Mouse (Mus musculus) inflammation-experienced regulatory T-cells, adult 6 months (primary cell): Measurements from ENCODE around the gene Pip4p1. TPM values are rescaled to one million over a fixed set of nuclear protein-coding genes. Genes with fewer than 3 reads are reported as not detected.
"Not testable (repeated sequence)": the region's sequence is repeated elsewhere in the genome, so short reads cannot be mapped to it uniquely, and the experiment has no call there.

Source experiments
- ATAC-seq: one replicate; pipeline ENCODE4 v1.8.0; 2017
- polyA plus RNA-seq, 3 experiments: library from polyadenylated mRNA; unstranded; fragments of 100-300 nt; shearing (Covaris generic); gene quantifications; one replicate each; pipeline ENCODE4 v1.2.1; 2017

Gene Pip4p1
- 1 to 10 TPM; 4.4 to 6.6 (median 4.8) TPM for polyA plus RNA-seq

DNA sequence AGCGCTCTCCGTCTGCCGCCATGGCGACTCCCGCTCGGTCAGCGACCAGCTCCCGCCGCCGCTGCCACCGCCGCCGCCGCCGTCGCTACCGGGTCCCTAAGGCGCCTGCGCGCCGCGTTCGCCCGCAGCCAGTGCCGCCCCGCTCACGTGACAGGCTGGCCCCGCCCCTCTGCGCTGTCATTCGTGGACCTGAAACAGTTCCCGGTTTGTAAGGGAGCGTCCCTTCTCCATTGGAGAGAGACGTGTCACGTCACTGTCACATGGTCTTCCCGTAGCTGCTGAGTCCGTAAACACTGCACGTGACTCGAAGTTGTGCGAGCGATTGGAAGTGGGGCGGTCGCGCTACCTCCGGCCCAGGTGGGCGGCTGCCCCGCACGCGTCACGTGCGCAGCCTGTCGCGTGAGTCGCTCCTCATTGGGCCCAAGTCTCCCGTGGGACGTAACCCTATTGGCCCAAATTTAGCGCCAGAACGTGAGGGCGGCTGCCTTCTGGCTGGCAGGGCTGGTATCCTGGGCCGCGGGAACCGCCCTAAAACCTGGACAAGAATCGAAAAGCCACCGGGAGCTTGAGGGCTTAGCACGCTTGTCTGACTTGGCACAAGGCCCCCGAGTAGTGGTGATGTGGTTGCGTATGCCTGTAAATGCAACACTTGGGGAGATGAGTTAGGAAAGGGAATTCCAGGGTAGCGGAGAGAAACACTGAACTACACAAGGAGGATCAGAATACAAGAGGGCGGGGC, at the start of gene Pip4p1, which contains the start of gene Pnp:
Pip4p1 (minus strand) TSS at position 103 of the 739 bp plus-strand sequence.
Pnp (plus strand) TSS at position 329 of the 739 bp plus-strand sequence.
- peak; percentile 95 for ATAC-seq

DNA sequence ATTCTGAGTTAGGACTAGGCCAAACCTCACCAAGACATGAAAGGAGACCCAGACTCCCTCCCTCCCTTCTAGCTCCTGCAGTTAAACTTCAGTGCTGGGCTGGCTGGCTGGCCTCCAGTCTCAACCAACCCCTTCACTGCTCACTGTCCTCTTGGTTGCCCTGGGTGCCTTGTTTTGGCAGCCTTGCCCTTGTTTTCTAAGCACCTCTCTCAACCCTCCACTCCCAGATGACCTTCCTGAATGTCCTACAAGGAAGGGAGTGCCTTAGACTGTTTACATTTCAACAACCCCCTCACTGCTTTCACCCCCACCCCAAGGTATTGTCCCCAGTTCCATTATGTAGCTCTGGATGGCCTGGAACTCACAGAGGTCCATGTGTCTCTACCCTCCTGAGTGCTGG, 49.0 kb upstream of the Pip4p1 start:
- ATAC-seq = no peak

DNA sequence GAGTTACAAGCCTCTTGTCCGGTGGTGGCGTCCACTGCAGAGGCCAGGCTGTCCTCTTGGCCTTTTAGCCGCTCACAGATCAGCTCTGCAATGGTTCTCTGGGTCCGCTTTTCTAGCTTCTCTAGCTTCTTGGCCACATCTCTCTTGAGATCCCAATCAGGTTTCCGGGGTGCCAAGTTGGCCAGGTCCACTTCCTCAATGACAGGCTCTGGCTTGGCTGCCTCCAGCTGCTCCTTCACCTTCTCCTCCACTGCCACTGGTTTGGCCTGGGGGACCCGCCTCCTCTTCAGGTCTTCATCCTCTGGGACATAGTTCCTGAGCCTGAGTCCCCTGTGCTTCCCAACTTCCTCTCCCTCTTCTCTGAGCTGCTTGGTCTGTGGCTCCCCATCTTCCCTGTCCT, 47.8 kb upstream of the Pip4p1 start:
- ATAC-seq = not testable (repeated sequence)

DNA sequence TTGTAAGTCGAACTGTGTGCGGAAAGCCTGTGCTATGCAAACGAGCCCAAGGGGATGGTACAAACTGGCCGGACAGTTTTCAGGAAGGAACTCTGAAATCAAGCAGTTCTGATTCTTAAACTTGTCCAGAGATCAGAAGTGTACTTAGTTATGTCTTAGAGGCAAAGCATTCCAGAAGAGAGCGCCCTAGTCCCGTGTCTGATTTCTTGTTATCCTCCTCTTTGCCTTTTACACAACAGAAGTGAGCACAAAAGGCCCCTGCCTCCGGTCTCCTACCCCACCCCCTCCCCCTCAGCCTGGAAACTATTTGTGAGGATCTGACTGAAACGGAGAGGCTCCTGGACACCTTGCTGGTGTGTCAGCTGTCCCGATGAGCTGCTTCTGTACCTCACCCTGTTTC, 46.0 kb upstream of the Pip4p1 start:
- no peak for ATAC-seq

DNA sequence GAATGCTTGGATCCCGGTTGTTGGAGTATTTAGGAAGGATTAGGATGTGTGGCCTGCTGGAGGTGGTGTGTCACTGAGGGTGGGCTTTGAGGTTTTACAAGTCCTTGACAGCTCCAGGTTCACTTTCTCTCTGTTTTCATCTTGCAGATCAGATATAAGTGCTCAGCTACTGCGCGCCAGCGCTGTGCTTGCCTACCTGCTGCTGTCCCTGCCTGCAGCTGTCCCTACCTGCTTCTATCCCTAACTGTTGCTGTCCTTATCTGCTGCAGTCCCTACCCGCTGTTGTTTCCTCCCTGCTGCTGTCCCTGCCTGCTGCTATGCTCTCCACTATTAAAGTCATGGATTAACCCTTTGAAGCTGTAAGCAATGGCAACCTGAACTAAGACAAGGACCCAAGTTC, 44.3 kb upstream of the Pip4p1 start:
- no peak for ATAC-seq

DNA sequence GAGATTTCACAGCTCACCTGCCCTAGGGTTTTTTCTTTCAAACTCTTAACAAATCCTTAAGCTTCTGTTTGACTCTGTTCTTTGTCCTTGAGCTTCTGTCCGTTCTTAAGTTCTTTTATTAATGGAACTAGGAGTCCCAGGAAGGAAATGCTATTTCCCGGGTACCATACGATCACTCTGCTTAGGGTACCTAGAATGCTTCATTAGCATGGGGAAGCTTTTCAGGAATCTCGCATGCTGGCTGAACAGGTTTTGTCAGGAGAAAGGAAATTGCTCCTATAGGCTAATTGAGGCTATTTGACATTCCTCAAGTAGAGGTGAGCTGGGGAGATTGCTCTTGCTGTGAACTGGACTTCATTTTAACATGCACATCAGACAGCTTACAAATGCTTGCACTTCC, 43.0 kb upstream of the Pip4p1 start:
- ATAC-seq = no peak

DNA sequence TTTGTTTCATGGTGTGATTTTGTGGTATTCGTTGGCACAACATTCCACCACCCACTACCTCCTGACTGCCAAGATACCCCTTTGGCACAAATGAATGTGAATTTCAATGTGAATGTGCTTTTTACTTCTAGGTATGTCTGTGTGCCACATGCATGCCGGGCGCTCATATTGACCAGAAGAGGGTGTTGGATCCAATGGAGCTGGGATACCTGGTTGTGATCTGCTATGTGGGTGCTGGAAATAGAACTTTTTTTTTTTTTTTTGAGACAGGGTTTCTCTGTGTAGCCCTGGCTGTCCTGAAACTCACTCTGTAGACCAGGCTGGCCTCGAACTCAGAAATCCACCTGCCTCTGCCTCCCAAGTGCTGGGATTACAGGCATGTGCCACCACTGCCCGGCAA, 42.4 kb upstream of the Pip4p1 start:
- not testable (repeated sequence) for ATAC-seq

DNA sequence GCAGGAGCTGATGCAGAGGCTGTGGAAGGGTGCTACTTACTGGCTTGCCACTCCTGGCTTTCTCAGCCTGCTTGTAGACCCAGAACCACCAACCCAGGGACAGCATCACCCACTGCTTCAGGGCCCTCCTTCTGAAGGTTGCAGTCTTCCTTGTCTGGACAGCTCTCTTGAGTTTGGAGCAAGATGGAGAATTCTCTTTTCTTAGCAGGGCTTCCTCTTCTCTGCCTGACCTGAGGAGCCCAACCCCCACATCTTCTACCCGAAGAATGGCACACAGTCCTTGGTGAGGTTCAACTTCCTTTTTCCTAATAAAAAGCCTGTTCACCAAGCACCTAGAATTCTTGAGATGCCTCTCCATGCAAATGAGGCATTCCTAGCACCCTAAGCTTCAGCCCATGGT, 40.2 kb upstream of the Pip4p1 start:
- ATAC-seq = no peak

DNA sequence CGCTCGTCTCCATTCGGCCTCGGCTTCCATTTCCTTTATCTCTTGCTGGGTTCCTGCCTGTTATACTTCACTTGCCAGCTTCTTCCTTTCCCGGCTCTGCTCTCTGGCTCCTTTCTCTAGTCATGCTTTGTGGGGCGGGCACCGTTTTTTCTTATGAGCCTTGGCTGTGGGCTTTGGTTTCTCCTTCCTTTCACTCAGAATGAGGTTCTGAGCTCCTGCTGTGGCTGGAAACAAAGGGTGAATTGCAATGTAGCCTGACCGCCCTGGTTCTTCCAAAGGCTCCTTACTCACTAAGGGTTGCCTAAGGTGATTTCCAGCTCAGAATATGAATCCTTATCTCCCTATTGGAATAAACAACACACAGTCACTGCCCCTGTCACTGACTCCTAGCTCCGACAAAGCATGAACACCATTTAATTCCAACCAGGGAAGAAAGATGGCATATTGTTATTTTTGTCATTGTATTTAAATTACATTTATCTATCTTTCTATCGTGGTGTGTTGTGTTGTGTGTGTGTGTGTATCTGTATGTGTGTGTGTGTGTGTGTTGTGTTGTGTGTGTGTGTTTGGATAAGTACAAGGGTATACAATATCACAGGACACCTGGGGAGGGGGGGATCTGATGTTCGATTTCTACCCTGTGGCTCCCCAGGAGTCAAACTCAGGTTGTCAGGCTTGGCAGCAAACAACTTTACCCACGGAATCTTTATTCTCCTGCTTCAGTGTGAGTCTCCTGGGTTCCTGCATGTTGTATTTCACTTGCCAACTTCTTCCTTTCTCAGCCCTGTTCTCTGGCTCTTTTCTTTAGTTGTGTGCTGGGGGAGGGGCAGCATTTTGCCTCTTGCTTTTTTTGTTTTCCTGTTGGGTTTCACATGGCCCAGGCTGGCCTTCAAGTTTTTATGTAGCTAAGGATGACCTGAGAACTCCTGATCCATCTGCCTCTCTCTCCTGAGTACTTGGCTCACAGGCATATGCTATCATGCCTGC, 39.2 kb upstream of the Pip4p1 start:
- ATAC-seq = no peak

DNA sequence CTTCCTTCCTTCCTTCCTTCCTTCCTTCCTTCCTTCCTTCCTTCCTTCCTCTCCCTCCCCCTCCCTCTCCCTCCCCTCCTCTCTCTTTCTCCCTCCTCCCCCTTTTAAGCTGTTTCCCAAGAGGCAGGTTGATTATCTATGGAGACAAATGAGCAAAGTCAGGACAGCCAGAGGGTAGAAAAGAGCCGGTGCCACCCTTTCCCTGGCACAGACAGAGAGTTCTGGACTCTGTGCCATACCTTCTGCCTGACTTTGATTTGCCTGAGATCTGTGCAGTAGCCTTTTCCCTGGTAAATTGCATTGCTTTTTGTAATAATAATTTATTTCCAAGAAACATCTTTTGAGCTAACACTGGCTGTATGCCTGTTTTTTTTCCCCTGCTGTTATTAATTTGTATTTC, 38.4 kb upstream of the Pip4p1 start:
- ATAC-seq = no peak

DNA sequence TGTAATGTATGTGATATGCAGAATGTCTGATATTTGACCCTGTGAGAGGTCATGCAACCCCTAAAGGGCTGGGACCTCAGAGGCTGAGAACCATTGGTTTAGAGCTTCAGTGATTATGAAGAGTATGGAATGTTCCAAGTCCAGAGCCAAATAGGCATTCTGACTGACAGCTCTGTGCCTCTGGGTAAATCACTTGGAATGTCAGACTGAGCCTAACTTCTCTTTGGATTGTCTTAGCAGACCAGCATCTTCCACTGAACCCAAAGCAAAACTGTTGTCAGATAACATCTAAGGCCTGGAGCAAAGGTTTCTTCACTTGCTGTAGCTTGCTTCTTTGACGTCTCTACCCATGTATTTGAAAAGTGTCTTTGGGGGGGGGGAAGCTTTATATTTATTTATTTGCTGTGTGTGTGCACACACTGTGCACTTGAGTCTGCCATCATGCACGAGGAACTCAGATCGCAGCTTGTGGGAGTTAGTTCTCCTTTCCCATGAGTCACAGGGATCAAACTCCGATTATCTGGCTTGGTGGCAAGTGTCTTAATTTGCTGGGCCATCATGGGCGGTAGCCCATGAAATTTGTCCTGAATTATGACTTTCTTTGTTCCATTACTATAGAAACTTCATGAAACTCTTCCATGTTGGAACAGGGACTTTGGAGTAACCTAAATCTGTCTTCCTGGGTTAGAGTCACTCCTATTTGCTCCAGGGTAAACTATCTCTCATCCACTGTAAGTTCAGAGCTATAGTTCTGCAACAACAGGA, 37.7 kb upstream of the Pip4p1 start:
- ATAC-seq = no peak

DNA sequence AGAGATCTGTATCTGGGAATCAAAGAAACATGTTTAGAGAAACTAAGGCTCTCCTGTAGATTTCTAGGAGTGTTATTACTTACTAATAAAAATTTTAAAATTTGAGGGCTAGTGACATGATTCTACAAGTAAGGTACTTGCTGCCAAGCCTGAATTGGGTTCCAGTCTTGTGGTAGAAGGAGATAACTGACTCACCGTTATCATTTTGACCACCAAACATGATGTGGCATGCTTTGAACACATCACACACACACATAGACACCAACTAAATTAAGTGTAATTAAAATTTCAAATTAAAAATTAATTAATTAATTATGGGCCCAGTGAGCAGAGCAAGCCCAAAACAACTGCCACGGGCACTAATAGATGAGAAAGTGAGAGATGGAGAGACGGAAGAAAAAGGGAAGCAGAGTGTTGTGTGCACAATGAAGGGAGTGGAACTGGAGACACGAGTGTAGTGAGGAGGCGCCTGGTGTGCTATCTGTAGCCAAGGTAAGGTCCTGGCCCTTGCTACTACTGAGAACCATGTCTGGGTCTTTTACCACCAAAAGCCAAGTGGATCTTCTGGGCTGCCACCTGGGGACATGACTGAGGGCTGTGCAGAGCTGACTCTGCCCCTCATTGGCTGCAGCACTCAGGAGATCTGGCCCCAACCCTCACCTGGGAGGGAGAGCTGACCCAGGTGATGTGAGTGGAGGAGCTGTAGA, 27.8 kb upstream of the Pip4p1 start:
- ATAC-seq = not testable (repeated sequence)

DNA sequence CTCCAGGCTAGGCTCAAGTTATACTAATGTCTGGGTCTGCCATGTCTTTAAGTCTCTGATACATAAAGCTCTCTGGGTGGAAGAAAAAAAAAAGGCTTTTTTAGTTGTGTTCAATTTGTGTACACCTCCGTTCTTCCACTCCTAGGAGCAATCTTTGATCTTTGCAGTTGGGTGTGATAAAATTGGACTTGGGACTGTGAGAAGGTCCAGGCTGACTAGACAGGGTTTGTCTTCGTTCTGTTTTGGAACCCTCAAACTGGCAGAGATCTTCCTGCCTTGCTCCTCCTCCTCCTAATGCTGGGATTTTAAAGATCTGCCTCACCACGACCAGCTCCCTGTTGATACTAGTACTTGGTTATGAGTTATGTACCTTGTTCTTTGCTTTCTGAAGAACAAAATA, 26.5 kb upstream of the Pip4p1 start:
- not testable (repeated sequence) for ATAC-seq

DNA sequence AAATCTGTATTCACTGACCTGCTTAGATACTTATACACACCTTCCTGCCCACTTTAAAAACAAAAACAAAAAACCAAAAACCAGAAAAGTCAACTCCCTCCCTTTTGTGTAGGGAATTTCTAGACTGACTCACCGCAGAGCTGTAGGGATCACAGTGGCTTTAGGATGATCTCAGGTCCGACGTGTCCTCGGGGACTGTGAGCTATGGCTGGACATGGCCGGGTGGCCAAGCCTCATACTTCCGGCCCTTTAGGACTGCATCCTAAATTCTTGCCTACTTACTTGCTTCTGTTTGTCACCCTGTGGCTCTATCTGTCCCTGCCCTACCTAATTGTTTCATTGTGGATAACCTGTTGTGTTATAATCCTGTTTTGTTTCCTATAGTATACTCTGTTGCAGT, 26.1 kb upstream of the Pip4p1 start:
- ATAC-seq = not testable (repeated sequence)

DNA sequence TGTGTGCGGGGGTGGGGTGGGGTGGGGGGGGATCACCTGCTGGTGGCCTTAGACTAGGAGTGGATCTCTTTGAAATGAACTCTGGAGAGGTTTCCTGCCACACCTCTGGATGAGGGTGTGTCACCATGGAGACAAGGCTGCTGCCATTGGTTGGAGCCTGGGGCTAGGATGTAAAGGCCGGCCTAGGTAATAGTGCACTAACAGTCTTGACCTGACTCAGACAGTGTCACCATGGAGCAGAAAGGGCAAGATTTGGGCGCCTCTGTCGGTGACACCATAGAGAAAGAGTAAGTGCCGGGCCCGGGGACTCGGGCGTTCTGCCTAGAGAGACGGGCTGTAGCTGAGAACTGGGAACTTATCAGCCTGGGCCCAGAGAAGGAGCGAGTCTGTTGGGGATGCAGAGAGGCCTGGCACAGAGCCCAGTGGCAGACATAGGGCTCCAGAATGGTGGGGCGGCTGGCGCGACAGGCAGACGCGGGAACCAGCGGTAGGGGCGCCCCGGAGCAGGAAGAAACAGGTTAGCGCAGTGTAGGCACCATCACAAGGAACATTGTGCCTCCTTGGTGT, 25.4 kb upstream of the Pip4p1 start, which contains the start of gene Pnp2:
Pnp2 (plus strand) TSS at position 51 of the 567 bp plus-strand sequence.
- peak; percentile 89 for ATAC-seq

DNA sequence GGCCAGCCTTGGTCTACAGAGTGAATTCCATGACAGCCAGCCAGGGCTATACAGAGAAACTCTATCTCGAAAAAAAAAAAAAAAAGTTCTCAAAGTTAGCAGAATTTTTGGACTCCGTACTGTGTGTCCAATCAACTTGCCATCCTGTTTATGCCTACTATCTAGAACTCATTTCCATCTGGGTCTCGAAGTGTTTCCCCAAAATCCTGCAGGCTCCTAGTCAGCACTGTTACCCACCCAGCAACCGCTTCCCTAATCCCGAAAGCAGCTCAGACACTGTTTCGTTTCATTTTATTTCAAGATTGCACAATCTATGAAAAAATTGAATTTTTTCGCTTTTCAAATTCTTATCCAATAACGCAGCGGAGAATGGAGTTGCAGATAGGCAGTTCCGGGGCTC, 24.8 kb upstream of the Pip4p1 start:
- no peak for ATAC-seq

DNA sequence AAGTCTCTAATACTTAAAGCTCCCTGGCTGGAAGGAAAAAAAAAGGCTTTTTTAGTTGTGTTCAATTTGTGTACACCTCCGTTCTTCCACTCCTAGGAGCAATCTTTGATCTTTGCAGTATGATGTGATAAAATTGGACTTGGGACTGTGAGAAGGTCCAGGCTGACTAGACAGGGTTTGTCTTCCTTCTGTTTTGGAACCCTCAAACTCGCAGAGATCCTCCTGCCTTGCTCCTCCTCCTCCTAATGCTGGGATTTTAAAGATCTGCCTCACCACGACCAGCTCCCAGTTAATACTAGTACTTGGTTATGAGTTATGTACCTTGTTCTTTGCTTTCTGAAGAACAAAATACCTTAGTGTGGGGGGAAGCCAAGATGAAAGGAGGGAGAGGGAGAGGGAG, 14.9 kb upstream of the Pip4p1 start:
- not testable (repeated sequence) for ATAC-seq

DNA sequence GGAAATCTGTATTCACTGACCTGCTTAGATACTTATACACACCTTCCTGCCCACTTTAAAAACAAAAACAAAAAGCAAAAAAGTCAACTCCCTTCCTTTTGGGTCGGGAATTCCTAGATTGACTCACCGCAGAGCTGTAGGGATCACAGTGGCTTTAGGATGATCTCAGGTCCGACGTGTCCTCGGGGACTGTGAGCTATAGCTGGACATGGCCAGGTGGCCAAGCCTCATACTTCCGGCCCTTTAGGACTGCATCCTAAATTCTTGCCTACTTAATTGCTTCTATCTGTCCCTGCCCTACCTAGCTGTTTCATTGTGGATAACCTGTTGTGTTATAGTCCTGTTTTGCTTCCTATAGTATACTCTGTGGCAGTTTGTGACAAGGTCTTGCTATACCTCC, 14.4 kb upstream of the Pip4p1 start:
- not testable (repeated sequence) for ATAC-seq

DNA sequence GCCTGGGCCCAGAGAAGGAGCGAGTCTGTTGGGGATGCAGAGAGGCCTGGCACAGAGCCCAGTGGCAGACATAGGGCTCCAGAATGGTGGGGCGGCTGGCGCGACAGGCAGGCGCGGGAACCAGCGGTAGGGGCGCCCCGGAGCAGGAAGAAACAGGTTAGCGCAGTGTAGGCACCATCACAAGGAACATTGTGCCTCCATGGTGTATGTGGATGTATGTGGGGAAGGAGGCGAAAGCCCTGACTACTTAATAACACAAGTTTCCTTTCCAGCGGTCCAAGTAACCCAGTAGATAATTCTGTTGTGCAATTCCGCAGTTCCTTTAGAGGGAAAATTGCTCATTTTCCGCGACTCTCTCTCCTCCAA, 14.0 kb upstream of the Pip4p1 start:
- peak; percentile 87 for ATAC-seq

DNA sequence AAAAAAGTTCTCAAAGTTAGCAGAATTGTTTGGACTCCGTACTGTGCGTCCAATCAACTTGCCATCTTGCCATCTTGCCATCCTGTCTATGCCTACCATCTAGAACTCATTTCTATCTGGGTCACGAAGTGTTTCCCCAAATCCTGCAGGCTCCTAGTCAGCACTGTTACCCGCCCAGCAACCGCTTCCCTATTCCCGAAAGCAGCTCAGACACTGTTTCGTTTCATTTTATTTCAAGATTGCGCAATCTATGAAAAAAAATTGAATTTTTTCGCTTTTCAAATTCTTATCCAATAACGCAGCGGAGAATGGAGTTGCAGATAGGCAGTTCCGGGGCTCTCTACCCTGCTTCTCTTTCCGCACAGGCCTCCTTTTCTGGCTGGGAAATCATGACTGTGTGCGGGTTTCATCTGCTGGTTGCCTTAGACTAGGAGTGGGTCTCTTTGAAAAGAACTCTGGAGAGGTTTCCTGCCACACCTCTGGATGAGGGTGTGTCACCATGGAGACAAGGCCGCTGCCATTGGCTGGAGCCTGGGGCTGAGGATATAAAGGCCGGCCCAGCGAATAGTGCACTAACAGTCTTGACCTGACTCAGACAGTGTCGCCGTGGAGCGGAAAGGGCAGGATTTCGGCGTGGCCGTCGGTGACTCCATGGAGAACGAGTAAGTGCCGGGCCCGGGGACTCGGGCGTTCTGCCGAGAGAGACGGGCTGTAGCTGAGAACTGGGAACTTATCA, 13.4 kb upstream of the Pip4p1 start, which contains the start of gene Gm49342:
Gm49342 (plus strand) TSS at position 586 of the 736 bp plus-strand sequence.
- peak; percentile 87 for ATAC-seq

DNA sequence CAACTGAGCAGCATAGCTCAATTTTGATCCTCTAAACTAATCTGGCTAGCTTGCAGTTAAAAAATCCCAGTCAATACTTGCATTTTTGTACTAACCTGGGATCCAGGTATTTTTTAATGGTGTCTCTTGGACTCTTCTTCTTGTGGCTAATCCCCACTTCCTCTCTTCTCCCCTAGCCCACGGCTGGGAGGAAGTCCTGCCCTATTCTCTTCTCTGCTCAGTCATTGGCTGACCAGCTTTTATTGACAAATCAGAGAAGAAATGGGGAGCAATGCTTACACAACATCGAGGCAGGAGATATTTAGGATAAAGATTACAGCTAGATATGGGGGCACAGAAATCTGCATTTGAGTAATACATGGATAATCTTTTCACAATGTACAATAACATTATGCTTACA, 8.3 kb upstream of the Pip4p1 start:
- ATAC-seq = peak; percentile 73
